Mouse (Mus musculus) heart, adult 2 months (tissue): Measurements from ENCODE around the gene Ddx25.
A peak's percentile ranks its signal among the peaks of the same experiment; 100 is the strongest.

Source experiments
- CTCF ChIP-seq: fragments of 200-600 bp; IDR thresholded peaks from 2 replicates; pipeline ENCODE4 v1.8.1; 2022; ENCODE audit warnings: antibody characterized with exemption, mild to moderate bottlenecking, moderate library complexity
- EP300 ChIP-seq: fragments of 200-500 bp; IDR thresholded peaks from 2 replicates; pipeline ENCODE4 v1.6.1; 2011; ENCODE audit warnings: low read depth, low read length, control low read depth; ENCODE audit not compliant: insufficient read depth
- POLR2A ChIP-seq: fragments of 200-500 bp; IDR thresholded peaks from 2 replicates; pipeline ENCODE4 v1.6.1; 2011; ENCODE audit warnings: mild to moderate bottlenecking, low read depth, low read length, control low read depth; ENCODE audit not compliant: insufficient read depth

- TF ChIP-seq CTCF (no peak), POLR2A (no peak), EP300 (peak; percentile 73)
Measured at GRCm38 (mm10) chr9:35508234-35508633, 50.1 kb downstream of the Ddx25 start.
